23 mouse cellular contexts compared by ENCODE assay signal in the genomic region with DNA sequence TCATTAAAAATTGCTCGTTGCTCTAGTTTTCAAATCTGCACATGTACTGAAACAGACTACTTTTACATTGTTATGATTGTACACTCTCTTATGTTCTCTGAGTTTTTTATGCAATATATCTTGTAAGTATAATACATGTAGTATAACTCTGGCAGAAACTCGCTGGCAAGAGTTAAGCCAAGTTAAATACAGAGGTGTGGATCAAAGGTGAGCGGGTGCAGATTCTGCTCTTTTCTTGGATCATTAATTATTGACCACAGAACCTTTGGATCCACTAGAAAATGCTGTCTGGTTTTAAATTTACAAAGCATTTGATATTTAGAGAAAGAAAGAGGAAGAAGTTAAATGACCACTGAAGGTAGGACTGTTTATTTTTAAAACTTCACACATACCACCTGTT. TPM values are rescaled to one million over a fixed set of nuclear protein-coding genes. Genes with fewer than 3 reads are reported as not detected.
A peak's percentile ranks its signal among the peaks of the same experiment; 100 is the strongest.
DNase-seq lines count a peak whose midpoint lies in the region; ATAC-seq lines count a peak whose summit lies in the region.
"Had no signal": no experiment of that assay in that cellular context is flagged by ENCODE, and none has a peak within 500 bp of the region (broad histone marks: within the 10 kb centered on the region; RNA-seq: fewer than 3 reads in every experiment).

No protein-coding gene starts in this region.

- H3K4me1 ChIP-seq in kidney, embryonic 14.5 days (ENCODE audit: control insufficient read depth, insufficient read depth, low read length): 0 out of 2 replicates have a peak, but pooled peaks cover 5% of the 10 kb centered on the region
- H3K4me1 ChIP-seq: forebrain, embryonic 12.5 days had no signal

- H3K4me3 ChIP-seq in kidney, embryonic 14.5 days (ENCODE audit: low read length): no peak overlapping the region
- H3K4me3 ChIP-seq: embryonic facial prominence, embryonic 13.5 days; forebrain, embryonic 12.5 days; heart, embryonic 10.5 days had no signal

- H3K27ac ChIP-seq in kidney, embryonic 14.5 days (ENCODE audit: low read depth, low read length): no peak overlapping the region
- H3K27ac ChIP-seq: embryonic facial prominence, embryonic 13.5 days; forebrain, embryonic 12.5 days; heart, embryonic 10.5 days had no signal

- H3K9ac ChIP-seq in kidney, embryonic 14.5 days (ENCODE audit: low read depth, low read length): no peak overlapping the region
- H3K9ac ChIP-seq: embryonic facial prominence, embryonic 13.5 days; forebrain, embryonic 12.5 days had no signal

- WGBS in kidney, embryonic 14.5 days: 42% methylated on average over 3 of the region's 3 CpGs

- no peaks in the 10 kb centered on the region for H3K9me3 ChIP-seq in kidney, embryonic 14.5 days (ENCODE audit: control insufficient read depth, low read length)
- H3K9me3 ChIP-seq: embryonic facial prominence, embryonic 13.5 days; forebrain, embryonic 12.5 days; heart, embryonic 10.5 days had no signal

- peaks cover 23% of the 10 kb centered on the region for H3K36me3 ChIP-seq in kidney, embryonic 14.5 days (ENCODE audit: control insufficient read depth, insufficient read depth, low read length)
- H3K36me3 ChIP-seq: forebrain, embryonic 12.5 days had no signal

- no peaks in the 10 kb centered on the region for H3K27me3 ChIP-seq in kidney, embryonic 14.5 days (ENCODE audit: control insufficient read depth, insufficient read depth, low read length)
- H3K27me3 ChIP-seq: CH12.LX; embryonic facial prominence, embryonic 13.5 days; forebrain, embryonic 12.5 days; Patski had no signal

- ATAC-seq in kidney, embryonic 14.5 days (ENCODE audit: low FRiP score, low TSS enrichment): 0 out of 2 replicates have a peak, but pooled peaks have one; percentile 49
- no peak for ATAC-seq in inflammation-experienced regulatory T-cells, adult 6 months
- ATAC-seq: activated CD4-positive, CD25-positive, alpha-beta regulatory T cell, adult 4 months; forebrain, embryonic 16.5 days; Patski had no signal

- no peak overlapping the region for H3K4me2 ChIP-seq in kidney, embryonic 14.5 days (replicated peaks; ENCODE audit: low read depth, low read length)
- H3K4me2 ChIP-seq: embryonic facial prominence, embryonic 13.5 days; forebrain, embryonic 12.5 days had no signal

- DNase-seq in kidney, adult 11 months: peak; percentile 67
- DNase-seq in kidney, adult 18-20 months: no peak
- peak; percentile 50 for DNase-seq in A20 (ENCODE audit: low read depth, low spot score)
- DNase-seq in kidney, postnatal 14 days: peak; percentile 48
- no peak for DNase-seq in urinary bladder, adult 18-20 months (ENCODE audit: low spot score in 2 of 2)
- DNase-seq in testis, postnatal 14 days (ENCODE audit: low spot score): no peak
- DNase-seq: adrenal gland, postnatal 14 days; cerebellum, adult 11-12 months; cerebellum, adult 9-11 months; cerebellum, postnatal 36 days; gastrocnemius, postnatal 10 days; heart, adult 18-20 months; heart, postnatal 10 days had no signal

RNA-seq across cellular contexts. Expression of a gene that starts 16.5 kb away (rescaled TPM):
- 11.4 and 26.5 TPM in 2 replicates for polyA plus RNA-seq in kidney, embryonic 14.5 days (2014; fragmentation: Nextera tagmentation; extraction: Ambion mirVana)
- 1 to 10 TPM; 3.9 to 4.9 (median 4.5) TPM for polyA plus RNA-seq in inflammation-experienced regulatory T-cells, adult 6 months (2017; shearing (Covaris generic))

RNA-seq across cellular contexts. Expression of a gene that starts 55.9 kb away (rescaled TPM):
- polyA plus RNA-seq in kidney, embryonic 14.5 days (2014; fragmentation: Nextera tagmentation; extraction: Ambion mirVana): not detected in 2 replicates
- polyA plus RNA-seq in inflammation-experienced regulatory T-cells, adult 6 months (2017; shearing (Covaris generic)): under 1 TPM in 1 of 3 experiments, not detected in 2; 0.09 TPM
- polyA plus RNA-seq: activated CD4-positive, CD25-positive, alpha-beta regulatory T cell, adult 4 months; forebrain, embryonic 16.5 days; heart, embryonic 10.5 days; heart, embryonic 14.5 days; Patski had no signal

Comparison
In these comparisons a context has a peak if more than half of its experiments do, and no peak if none do; other contexts are left out.
1. DNase-seq: peak in kidney, adult 11 months (single experiment), A20 (single experiment) and kidney, postnatal 14 days (single experiment); none in kidney, adult 18-20 months (single experiment), urinary bladder, adult 18-20 months (0 of 2) and testis, postnatal 14 days (single experiment).